Mouse (Mus musculus): ENCODE results near the gene Slc10a1. TPM values are rescaled to one million over a fixed set of nuclear protein-coding genes. Genes with fewer than 3 reads are reported as not detected.

The Slc10a1 gene
- polyA plus RNA-seq, 1 experiment from 2014 or later = 0.82 TPM

- H3K27me3 ChIP-seq = no peaks in the 10 kb centered on the region
- no peak overlapping the region for H3K4me3 ChIP-seq
- peaks cover 10% of the 10 kb centered on the region; the same call in 1 of the 2 replicates for H3K4me1 ChIP-seq
- H3K27ac ChIP-seq = no peak overlapping the region
- H3K9me3 ChIP-seq = no peaks in the 10 kb centered on the region
- WGBS = 45% methylated on average over 7 of the region's 7 CpGs
- no peaks in the 10 kb centered on the region for H3K36me3 ChIP-seq
- H3K9ac ChIP-seq = no peak overlapping the region
- H3K4me2 ChIP-seq (replicated peaks) = no peak overlapping the region
- ATAC-seq (ENCODE audit: insufficient number of reproducible peaks, insufficient read depth, low FRiP score, low TSS enrichment) = no peak
Measured at GRCm38 (mm10) chr12:80925919-80926318, 42.6 kb downstream of the Slc10a1 start.

- WGBS = 55% methylated on average over 3 of the region's 3 CpGs
- no peak overlapping the region for H3K27ac ChIP-seq
- ATAC-seq (ENCODE audit: insufficient number of reproducible peaks, insufficient read depth, low FRiP score, low TSS enrichment) = no peak
Measured at GRCm38 (mm10) chr12:80924205-80924604, 44.3 kb downstream of the Slc10a1 start.

GRCm38 (mm10) chr12:80923602-80924001 is 44.9 kb downstream of the Slc10a1 start:
- peaks cover 10% of the 10 kb centered on the region; the same call in 1 of the 2 replicates for H3K4me1 ChIP-seq
- no peak overlapping the region for H3K4me3 ChIP-seq
- 67% methylated on average over 5 of the region's 5 CpGs for WGBS
- H3K36me3 ChIP-seq = no peaks in the 10 kb centered on the region
- H3K9me3 ChIP-seq = no peaks in the 10 kb centered on the region
- ATAC-seq (ENCODE audit: insufficient number of reproducible peaks, insufficient read depth, low FRiP score, low TSS enrichment) = 0 out of 2 replicates have a peak, but pooled peaks have one; percentile 15
- no peak overlapping the region for H3K27ac ChIP-seq
- H3K27me3 ChIP-seq = no peaks in the 10 kb centered on the region
- no peak overlapping the region for H3K9ac ChIP-seq
- H3K4me2 ChIP-seq (replicated peaks) = no peak overlapping the region

More at GRCm38 (mm10) chr12:80924205-80924604, 44.3 kb downstream of the Slc10a1 start:
- H3K9me3 ChIP-seq = no peaks in the 10 kb centered on the region
- no peak overlapping the region for H3K9ac ChIP-seq
- H3K27me3 ChIP-seq = no peaks in the 10 kb centered on the region
- no peak overlapping the region for H3K4me2 ChIP-seq (replicated peaks)
- H3K36me3 ChIP-seq = no peaks in the 10 kb centered on the region
- H3K4me1 ChIP-seq = peaks cover 10% of the 10 kb centered on the region; the same call in 1 of the 2 replicates
- no peak overlapping the region for H3K4me3 ChIP-seq

GRCm38 (mm10) chr12:80922869-80923268 is 45.6 kb downstream of the Slc10a1 start:
- Histone ChIP-seq H3K4me1 (peaks cover 10% of the 10 kb centered on the region; the same call in 1 of the 2 replicates), H3K27ac (no peak overlapping the region), H3K27me3 (no peaks in the 10 kb centered on the region), H3K4me3 (peak overlapping the region; percentile 8; the same call in 1 of the 2 replicates), H3K9ac (no peak overlapping the region), H3K9me3 (no peaks in the 10 kb centered on the region), H3K4me2 (replicated peaks) (peak overlapping the region; percentile 42), H3K36me3 (no peaks in the 10 kb centered on the region)
- 2% methylated on average over 7 of the region's 7 CpGs for WGBS
- ATAC-seq (ENCODE audit: insufficient number of reproducible peaks, insufficient read depth, low FRiP score, low TSS enrichment) = no peak

- ATAC-seq (ENCODE audit: insufficient number of reproducible peaks, insufficient read depth, low FRiP score, low TSS enrichment) = no peak
- no peak overlapping the region for H3K27ac ChIP-seq
- H3K36me3 ChIP-seq = no peaks in the 10 kb centered on the region
- no peak overlapping the region for H3K4me2 ChIP-seq (replicated peaks)
- no peaks in the 10 kb centered on the region for H3K27me3 ChIP-seq
- no peaks in the 10 kb centered on the region for H3K9me3 ChIP-seq
- WGBS = 91% methylated on average over 5 of the region's 5 CpGs
- H3K4me1 ChIP-seq = peaks cover 10% of the 10 kb centered on the region; the same call in 1 of the 2 replicates
- no peak overlapping the region for H3K9ac ChIP-seq
- H3K4me3 ChIP-seq = no peak overlapping the region
Measured at GRCm38 (mm10) chr12:80921301-80921700, 47.2 kb downstream of the Slc10a1 start.

- H3K27ac ChIP-seq = no peak overlapping the region
- no peak for ATAC-seq (ENCODE audit: insufficient number of reproducible peaks, insufficient read depth, low FRiP score, low TSS enrichment)
- no peaks in the 10 kb centered on the region for H3K9me3 ChIP-seq
- WGBS = 57% methylated on average over 7 of the region's 7 CpGs
- H3K9ac ChIP-seq = no peak overlapping the region
- no peaks in the 10 kb centered on the region for H3K36me3 ChIP-seq
- no peak overlapping the region for H3K4me2 ChIP-seq (replicated peaks)
- H3K4me1 ChIP-seq = peaks cover 4% of the 10 kb centered on the region; the same call in 1 of the 2 replicates
- no peak overlapping the region for H3K4me3 ChIP-seq
- H3K27me3 ChIP-seq = no peaks in the 10 kb centered on the region
Measured at GRCm38 (mm10) chr12:80917764-80918163, 50.7 kb downstream of the Slc10a1 start.

GRCm38 (mm10) chr12:80909631-80910030 is 58.9 kb downstream of the Slc10a1 start:
- 89% methylated on average over 8 of the region's 8 CpGs for WGBS
- H3K36me3 ChIP-seq = no peaks in the 10 kb centered on the region
- H3K4me1 ChIP-seq = no peaks in the 10 kb centered on the region
- no peak for ATAC-seq (ENCODE audit: insufficient number of reproducible peaks, insufficient read depth, low FRiP score, low TSS enrichment)
- no peak overlapping the region for H3K4me3 ChIP-seq
- H3K9ac ChIP-seq = no peak overlapping the region
- H3K9me3 ChIP-seq = no peaks in the 10 kb centered on the region
- no peak overlapping the region for H3K4me2 ChIP-seq (replicated peaks)
- no peak overlapping the region for H3K27ac ChIP-seq
- no peaks in the 10 kb centered on the region for H3K27me3 ChIP-seq

Other genes with a start within 250 kb of the Slc10a1 start
- gene Ccdc177, start 208.0 kb downstream of the Slc10a1 start, polyA plus RNA-seq (2016; fragmentation: Nextera tagmentation; extraction: Ambion mirVana) = 1.4 TPM in 2 replicates
- 16.0 and 18.0 TPM in 2 replicates for gene Susd6, start 178.2 kb downstream of the Slc10a1 start, polyA plus RNA-seq (2016; fragmentation: Nextera tagmentation; extraction: Ambion mirVana)
- gene Srsf5, start 23.2 kb downstream of the Slc10a1 start, polyA plus RNA-seq (2016; fragmentation: Nextera tagmentation; extraction: Ambion mirVana) = 595 and 694 TPM in 2 replicates
- 14.7 and 15.8 TPM in 2 replicates for gene Smoc1, start 58.1 kb upstream of the Slc10a1 start, polyA plus RNA-seq (2016; fragmentation: Nextera tagmentation; extraction: Ambion mirVana)

Data from embryonic facial prominence, embryonic 12.5 days (tissue).